Mouse (Mus musculus): ENCODE measurements around the gene Elk3. TPM values are rescaled to one million over a fixed set of nuclear protein-coding genes. Genes with fewer than 3 reads are reported as not detected.
"Not testable (repeated sequence)": the region's sequence is repeated elsewhere in the genome, so short reads cannot be mapped to it uniquely, and the experiment has no call there.

Gene Elk3
- polyA plus RNA-seq (2012; ENCODE audit: insufficient read depth, insufficient read length, missing spikeins), result 57.2 and 65.1 TPM in 2 replicates

GRCm38 (mm10) chr10:93310721-93311411 lies at the start of gene Elk3:
Gene Elk3, minus strand, starts transcription at chr10:93311135.
- peaks cover 17% of the 10 kb centered on the region for H3K4me1 ChIP-seq (ENCODE audit: control insufficient read depth, insufficient read depth, low read length)
- H3K27ac ChIP-seq (ENCODE audit: insufficient read depth, low read depth, low read length), result peak within 1 kb of the TSS; percentile 80
- TF ChIP-seq CTCF (IDR thresholded peaks at IDR 0.05; ENCODE audit: low read depth, low read length), result no peak
- no peak for TF ChIP-seq POLR2A (IDR thresholded peaks at IDR 0.05; ENCODE audit: borderline replicate concordance, low read depth, low read length)
- peak within 1 kb of the TSS; percentile 99 for H3K4me3 ChIP-seq (ENCODE audit: insufficient read depth, low read length)

GRCm38 (mm10) chr10:93360623-93361022 lies 49.7 kb upstream of the Elk3 start:
- Histone ChIP-seq H3K4me1 (ENCODE audit: control insufficient read depth, insufficient read depth, low read length) (peaks cover 18% of the 10 kb centered on the region), H3K4me3 (ENCODE audit: insufficient read depth, low read length) (no peak overlapping the region), H3K27ac (ENCODE audit: insufficient read depth, low read depth, low read length) (no peak overlapping the region)
- TF ChIP-seq POLR2A (IDR thresholded peaks at IDR 0.05; ENCODE audit: borderline replicate concordance, low read depth, low read length) (no peak), CTCF (IDR thresholded peaks at IDR 0.05; ENCODE audit: low read depth, low read length) (no peak)

DNA sequence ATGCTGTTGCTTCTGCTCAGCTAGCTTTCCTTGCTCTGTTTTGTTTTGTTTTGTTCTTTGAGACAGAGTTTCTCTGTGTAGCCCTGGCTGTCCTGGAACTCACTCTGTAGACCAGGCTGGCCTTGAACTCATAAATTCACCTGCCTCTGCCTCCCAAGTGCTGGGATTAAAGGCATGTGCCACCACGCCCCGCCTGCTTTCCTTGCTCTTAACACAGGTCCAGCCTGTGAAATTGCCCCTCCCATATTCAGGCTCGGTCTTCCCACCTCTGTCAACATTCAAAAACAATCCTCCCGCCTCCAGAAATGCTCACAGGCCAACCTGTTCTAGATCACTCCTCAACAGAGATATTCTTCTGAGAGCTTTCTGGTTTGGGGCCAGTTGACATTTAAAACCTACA lies 49.3 kb upstream of the Elk3 start:
- H3K27ac ChIP-seq (ENCODE audit: insufficient read depth, low read depth, low read length); H3K4me3 ChIP-seq (ENCODE audit: insufficient read depth, low read length): not testable (repeated sequence)
- H3K4me1 ChIP-seq (ENCODE audit: control insufficient read depth, insufficient read depth, low read length), result peaks cover 14% of the 10 kb centered on the region

DNA sequence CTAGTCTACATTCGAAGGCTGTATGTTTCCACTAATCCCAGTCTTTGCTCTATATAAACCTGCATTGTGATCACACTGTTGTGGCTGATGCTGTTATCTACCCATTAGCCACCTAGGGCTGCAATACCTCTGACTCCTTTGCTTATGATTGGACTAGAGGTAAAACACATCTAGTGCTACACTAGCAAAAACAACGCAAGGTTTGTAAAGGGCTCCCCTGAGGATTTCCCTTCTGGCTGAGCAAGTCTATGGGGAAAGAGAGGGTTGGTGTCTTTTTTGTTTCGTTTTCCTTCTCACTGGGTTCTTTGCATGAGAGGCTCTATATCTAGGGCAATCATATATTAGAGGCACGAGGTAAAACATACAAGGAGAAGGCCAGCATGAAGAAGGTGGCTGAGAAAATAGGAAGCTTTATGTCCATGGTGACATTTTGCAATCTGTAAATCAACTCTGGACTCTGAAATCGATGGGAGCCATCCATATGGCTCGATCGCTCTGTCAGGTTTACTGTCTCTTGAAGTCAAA lies 48.5 kb upstream of the Elk3 start:
- no peak for TF ChIP-seq CTCF (IDR thresholded peaks at IDR 0.05; ENCODE audit: low read depth, low read length)
- no peak for TF ChIP-seq POLR2A (IDR thresholded peaks at IDR 0.05; ENCODE audit: borderline replicate concordance, low read depth, low read length)
- Histone ChIP-seq H3K27ac (ENCODE audit: insufficient read depth, low read depth, low read length) (no peak overlapping the region), H3K4me1 (ENCODE audit: control insufficient read depth, insufficient read depth, low read length) (peaks cover 9% of the 10 kb centered on the region), H3K4me3 (ENCODE audit: insufficient read depth, low read length) (no peak overlapping the region)

DNA sequence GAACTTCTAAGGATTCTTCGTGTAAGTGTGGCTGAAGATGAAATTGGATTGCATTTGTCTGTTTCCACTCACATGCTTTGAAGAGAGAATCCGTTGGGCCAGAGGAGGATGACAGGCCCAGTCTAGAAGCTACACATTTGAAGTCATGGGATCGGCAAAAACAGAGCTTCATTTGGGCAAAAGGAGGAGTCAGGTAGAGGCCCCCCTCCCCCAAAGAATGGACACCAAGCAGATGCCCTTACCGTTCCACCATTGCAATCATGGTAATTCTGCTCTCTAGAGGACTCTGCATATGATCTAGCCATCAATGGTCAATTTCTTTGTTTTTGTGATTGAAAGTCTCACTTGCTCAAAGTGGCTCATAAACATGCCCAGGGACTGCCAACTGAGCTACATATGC lies 47.9 kb upstream of the Elk3 start:
- Histone ChIP-seq H3K27ac (ENCODE audit: insufficient read depth, low read depth, low read length) (no peak overlapping the region), H3K4me1 (ENCODE audit: control insufficient read depth, insufficient read depth, low read length) (peaks cover 8% of the 10 kb centered on the region), H3K4me3 (ENCODE audit: insufficient read depth, low read length) (no peak overlapping the region)
- no peak for TF ChIP-seq POLR2A (IDR thresholded peaks at IDR 0.05; ENCODE audit: borderline replicate concordance, low read depth, low read length)
- TF ChIP-seq CTCF (IDR thresholded peaks at IDR 0.05; ENCODE audit: low read depth, low read length), result no peak

DNA sequence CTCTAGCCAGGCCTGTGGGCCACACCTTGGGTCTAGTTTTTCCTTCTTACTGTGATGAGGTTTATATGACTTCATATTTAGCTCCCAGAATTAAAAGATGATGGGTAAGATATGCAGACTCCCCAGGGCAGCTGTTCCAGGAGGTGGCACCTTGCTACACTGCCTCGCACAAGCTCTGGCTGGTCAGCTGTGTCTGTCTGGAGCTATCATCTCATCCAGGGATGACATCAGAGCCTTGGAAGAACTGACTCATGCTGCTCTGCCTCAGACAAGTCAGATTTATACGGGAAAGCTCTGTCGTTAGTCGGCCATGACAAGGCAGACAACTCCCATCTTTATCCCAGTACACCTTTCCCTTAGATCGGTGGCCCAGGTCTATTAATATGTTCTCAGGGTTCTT lies 46.2 kb upstream of the Elk3 start:
- Histone ChIP-seq H3K4me3 (ENCODE audit: insufficient read depth, low read length) (no peak overlapping the region), H3K4me1 (ENCODE audit: control insufficient read depth, insufficient read depth, low read length) (peaks cover 18% of the 10 kb centered on the region), H3K27ac (ENCODE audit: insufficient read depth, low read depth, low read length) (no peak overlapping the region)
- TF ChIP-seq CTCF (IDR thresholded peaks at IDR 0.05; ENCODE audit: low read depth, low read length), result no peak
- no peak for TF ChIP-seq POLR2A (IDR thresholded peaks at IDR 0.05; ENCODE audit: borderline replicate concordance, low read depth, low read length)

GRCm38 (mm10) chr10:93356122-93356521 lies 45.2 kb upstream of the Elk3 start:
- no peak for TF ChIP-seq POLR2A (IDR thresholded peaks at IDR 0.05; ENCODE audit: borderline replicate concordance, low read depth, low read length)
- TF ChIP-seq CTCF (IDR thresholded peaks at IDR 0.05; ENCODE audit: low read depth, low read length), result no peak
- Histone ChIP-seq H3K4me3 (ENCODE audit: insufficient read depth, low read length) (no peak overlapping the region), H3K4me1 (ENCODE audit: control insufficient read depth, insufficient read depth, low read length) (peaks cover 18% of the 10 kb centered on the region), H3K27ac (ENCODE audit: insufficient read depth, low read depth, low read length) (no peak overlapping the region)

- TF ChIP-seq POLR2A (IDR thresholded peaks at IDR 0.05; ENCODE audit: borderline replicate concordance, low read depth, low read length) (no peak), CTCF (IDR thresholded peaks at IDR 0.05; ENCODE audit: low read depth, low read length) (no peak)
- Histone ChIP-seq H3K4me3 (ENCODE audit: insufficient read depth, low read length) (no peak overlapping the region), H3K4me1 (ENCODE audit: control insufficient read depth, insufficient read depth, low read length) (peaks cover 18% of the 10 kb centered on the region), H3K27ac (ENCODE audit: insufficient read depth, low read depth, low read length) (no peak overlapping the region)
These were observed 44.5 kb upstream of the Elk3 start for GRCm38 (mm10) chr10:93355276-93355927.

- no peak overlapping the region for H3K27ac ChIP-seq (ENCODE audit: insufficient read depth, low read depth, low read length)
- TF ChIP-seq POLR2A (IDR thresholded peaks at IDR 0.05; ENCODE audit: borderline replicate concordance, low read depth, low read length) (no peak), CTCF (IDR thresholded peaks at IDR 0.05; ENCODE audit: low read depth, low read length) (no peak)
- no peak overlapping the region for H3K4me3 ChIP-seq (ENCODE audit: insufficient read depth, low read length)
- peaks cover 20% of the 10 kb centered on the region for H3K4me1 ChIP-seq (ENCODE audit: control insufficient read depth, insufficient read depth, low read length)
These were observed 42.8 kb upstream of the Elk3 start for GRCm38 (mm10) chr10:93353545-93354326.
